In genomic region chr4:16281581-16281980, GRCm38 (mm10) we compare ENCODE assay signal across 19 mouse cellular contexts.
A peak's percentile ranks its signal among the peaks of the same experiment; 100 is the strongest.
DNase-seq lines count a peak whose midpoint lies in the region; ATAC-seq lines count a peak whose summit lies in the region.
"Had no signal": no experiment of that assay in that cellular context is flagged by ENCODE, and none has a peak within 500 bp of the region (broad histone marks: within the 10 kb centered on the region; RNA-seq: fewer than 3 reads in every experiment).

No protein-coding gene starts in this region.

- intact Hi-C loops in left cerebral cortex, postnatal 14 days (cut with DNase I): no loop called here
- intact Hi-C loops in left cerebral cortex, postnatal 36 days (cut with DNase I): no loop called here

- peak; percentile 97 for ATAC-seq in frontal cortex, adult (ENCODE audit: low TSS enrichment)
- ATAC-seq: intestine, embryonic 16.5 days; liver, postnatal 0 days; lung, postnatal 0 days; Patski had no signal

- no peak for DNase-seq in frontal cortex, postnatal 14 days (ENCODE audit: low spot score in 2 of 2)
- DNase-seq in left cerebral cortex, adult 11 months (ENCODE audit: low spot score): peak; percentile 24
- no peak for DNase-seq in left cerebral cortex, postnatal 14 days (ENCODE audit: low spot score in 2 of 2)
- DNase-seq in A20 (ENCODE audit: low read depth, low spot score): peak; percentile 12
- peak; percentile 27 to 44 for DNase-seq in left cerebral cortex, postnatal 36 days (ENCODE audit: low spot score in 2 of 2)
- DNase-seq in lung, postnatal 10 days: no peak
- DNase-seq: adrenal gland, postnatal 36 days; cerebellum, adult 11 months; cerebellum, postnatal 36 days; embryo, embryonic 11 days; heart, postnatal 36 days; kidney, adult 9 months; kidney, postnatal 14 days; layer of hippocampus, postnatal 36 days; liver, postnatal 0 days had no signal

Comparison
In these comparisons a context has a peak if more than half of its experiments do, and no peak if none do; other contexts are left out.
1. DNase-seq: peak in left cerebral cortex, adult 11 months (single experiment), A20 (single experiment) and left cerebral cortex, postnatal 36 days (2 of 2); none in frontal cortex, postnatal 14 days (0 of 2), left cerebral cortex, postnatal 14 days (0 of 2) and lung, postnatal 10 days (single experiment).